Mouse (Mus musculus): ENCODE results near the gene Hoxa6.

DNA sequence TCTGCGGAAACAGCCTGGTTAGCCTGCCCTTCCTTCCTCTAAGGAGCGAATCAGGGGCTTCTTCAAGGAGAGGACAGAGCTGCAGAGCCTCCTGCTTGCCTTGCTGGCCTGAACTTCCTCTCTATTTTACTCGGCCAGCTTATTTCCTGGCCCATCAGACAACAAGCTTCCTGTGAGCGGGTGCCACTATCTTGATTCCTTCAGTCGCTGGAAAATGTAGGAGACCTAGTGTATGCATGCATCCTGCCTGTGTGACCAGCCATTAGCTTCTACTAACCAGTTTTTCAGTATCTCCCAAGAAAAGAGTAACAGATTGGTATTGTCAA is 37.7 kb downstream of the Hoxa6 start:
- TF ChIP-seq CTCF (IDR thresholded peaks at IDR 0.05; ENCODE audit: low read depth, low read length) (no peak), POLR2A (IDR thresholded peaks at IDR 0.05; ENCODE audit: borderline replicate concordance, low read depth, low read length) (no peak)

Data from bone marrow macrophage, adult 2 months (primary cell).